Mouse (Mus musculus): ENCODE measurements at regions not wholly inside any gene's neighbourhood (a gene's known extent, or its start where the extent isn't known, plus 50 kb on each side); places are given as distances from the start of the nearest gene placed in this dataset.

DNA sequence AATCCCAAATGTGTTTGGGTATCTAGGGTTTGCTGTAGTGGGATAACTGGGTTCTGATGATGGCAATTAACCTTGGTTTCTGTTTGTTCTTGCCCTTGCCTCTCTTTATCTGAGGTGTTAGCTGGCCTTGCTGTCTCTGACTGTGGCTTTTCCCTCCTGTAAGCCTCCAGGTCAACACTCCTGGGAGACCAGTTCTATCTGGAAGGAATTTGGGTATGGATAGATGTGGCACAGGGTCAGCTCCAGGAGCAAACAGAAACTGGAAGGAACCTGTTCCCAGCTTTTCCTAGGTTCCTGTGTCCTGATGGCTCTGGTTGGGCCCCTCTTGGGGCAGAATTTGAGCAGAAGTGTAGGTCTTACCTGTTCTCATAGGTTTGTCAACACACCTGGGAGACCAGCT is 2725.8 kb downstream of the Gm37988 start:
- TF ChIP-seq GABPA (IDR thresholded peaks at IDR 0.05; ENCODE audit: insufficient replicate concordance, low read depth, low read length) (no peak), USF2 (conservative IDR thresholded peaks at IDR 0.05; ENCODE audit: low read depth, low read length) (no peak), TCF12 (IDR thresholded peaks at IDR 0.05; ENCODE audit: low read depth, low read length) (no peak), POLR2A (IDR thresholded peaks at IDR 0.05; ENCODE audit: low read depth, low read length) (no peak), USF1 (IDR thresholded peaks at IDR 0.05; ENCODE audit: low read depth, low read length) (no peak), CTCF (conservative IDR thresholded peaks at IDR 0.05 in 1 of 2, IDR thresholded peaks at IDR 0.05 in 1 of 2; ENCODE audit: low read depth in 2 of 2, low read length in 2 of 2) (no peak), EP300 (IDR thresholded peaks at IDR 0.05; ENCODE audit: low read length) (no peak), HCFC1 (IDR thresholded peaks at IDR 0.05; ENCODE audit: low read depth, low read length) (no peak), ZKSCAN1 (IDR thresholded peaks at IDR 0.05; ENCODE audit: borderline replicate concordance, low read depth, low read length) (no peak), NELFE (IDR thresholded peaks at IDR 0.05; ENCODE audit: low read depth, low read length) (no peak), MAZ (IDR thresholded peaks at IDR 0.05; ENCODE audit: low read depth, low read length) (no peak)
